Mouse (Mus musculus) kidney, postnatal 14 days (tissue): ENCODE results near the gene Prkacb.

Source experiments
- DNase-seq: peaks from one replicate; pipeline ENCODE4 v3.0.0; 2022; ENCODE audit warnings: mixed read lengths

Gene Prkacb

GRCm38 (mm10) chr3:146712305-146712704 is 100.5 kb downstream of the Prkacb start:
- no peak for DNase-seq

GRCm38 (mm10) chr3:146711559-146711958 is 101.2 kb downstream of the Prkacb start:
- no peak for DNase-seq

GRCm38 (mm10) chr3:146711084-146711483 is 101.7 kb downstream of the Prkacb start:
- no peak for DNase-seq

- no peak for DNase-seq
Observed at GRCm38 (mm10) chr3:146709086-146709485, 103.7 kb downstream of the Prkacb start.

GRCm38 (mm10) chr3:146708381-146708780 is 104.4 kb downstream of the Prkacb start:
- no peak for DNase-seq

GRCm38 (mm10) chr3:146704099-146704498 is 108.7 kb downstream of the Prkacb start:
- DNase-seq: no peak

GRCm38 (mm10) chr3:146700051-146700450 is 112.7 kb downstream of the Prkacb start:
- no peak for DNase-seq

GRCm38 (mm10) chr3:146698982-146699381 is 113.8 kb downstream of the Prkacb start:
- no peak for DNase-seq

GRCm38 (mm10) chr3:146692547-146692946 is 120.2 kb downstream of the Prkacb start:
- no peak for DNase-seq

GRCm38 (mm10) chr3:146687121-146687725 is 125.6 kb downstream of the Prkacb start:
- no peak for DNase-seq

GRCm38 (mm10) chr3:146686428-146686827 is 126.4 kb downstream of the Prkacb start:
- DNase-seq: no peak

- peak; percentile 69 for DNase-seq
Observed at GRCm38 (mm10) chr3:146684811-146685675, 127.7 kb downstream of the Prkacb start, which contains the start of gene Samd13. Gene Samd13, minus strand, starts transcription at chr3:146685592.

GRCm38 (mm10) chr3:146683095-146683494 is 129.7 kb downstream of the Prkacb start:
- no peak for DNase-seq

GRCm38 (mm10) chr3:146682140-146682651 is 130.6 kb downstream of the Prkacb start:
- peak; percentile 78 for DNase-seq

GRCm38 (mm10) chr3:146681696-146682095 is 131.1 kb downstream of the Prkacb start:
- DNase-seq: peak; percentile 10

GRCm38 (mm10) chr3:146680625-146681024 is 132.2 kb downstream of the Prkacb start:
- no peak for DNase-seq

- DNase-seq: no peak
Observed at GRCm38 (mm10) chr3:146679646-146680045, 133.1 kb downstream of the Prkacb start.
